Mouse (Mus musculus): Measurements from ENCODE around the gene Zcchc7. TPM values are rescaled to one million over a fixed set of nuclear protein-coding genes. Genes with fewer than 3 reads are reported as not detected.

Zcchc7 gene
- 10 to 100 TPM; 13.8 to 14.3 TPM for total RNA-seq (2021)

GRCm38 (mm10) chr4:44755553-44756133 is at the start of gene Zcchc7:
Zcchc7 (plus strand) TSS chr4:44755877.
- intact Hi-C loops (cut with DNase I): loop anchor here (5.0 to 10.0 kb wide), 5 partner anchors 132 to 649 kb away; partner anchors contain the start of genes Slc25a51 and Tomm5

GRCm38 (mm10) chr4:44705967-44706366 is 49.7 kb upstream of the Zcchc7 start:
- intact Hi-C loops (cut with DNase I): no loop called here
- no peak for DNase-seq

More at GRCm38 (mm10) chr4:44755553-44756133, at the start of gene Zcchc7:
- no peak for DNase-seq

- intact Hi-C loops (cut with DNase I): no loop called here
- DNase-seq: no peak
Observed at GRCm38 (mm10) chr4:44706865-44707264, 48.8 kb upstream of the Zcchc7 start.

GRCm38 (mm10) chr4:44708311-44708710 is 47.4 kb upstream of the Zcchc7 start:
- intact Hi-C loops (cut with DNase I): no loop called here
- DNase-seq: no peak

GRCm38 (mm10) chr4:44709091-44709695 is 46.5 kb upstream of the Zcchc7 start:
- intact Hi-C loops (cut with DNase I): no loop called here
- DNase-seq: no peak

- intact Hi-C loops (cut with DNase I): no loop called here
- no peak for DNase-seq
Observed at GRCm38 (mm10) chr4:44709740-44710700, 45.7 kb upstream of the Zcchc7 start, which contains the start of gene Pax5. Pax5 (minus strand) TSS chr4:44710487.

GRCm38 (mm10) chr4:44710701-44711097 is 45.0 kb upstream of the Zcchc7 start:
- DNase-seq: no peak
- intact Hi-C loops (cut with DNase I): no loop called here

GRCm38 (mm10) chr4:44711136-44711900 is 44.4 kb upstream of the Zcchc7 start:
- DNase-seq: no peak
- intact Hi-C loops (cut with DNase I): no loop called here

GRCm38 (mm10) chr4:44712051-44712700 is 43.5 kb upstream of the Zcchc7 start:
- DNase-seq: peak in 1 of 2 experiments; percentile 7

GRCm38 (mm10) chr4:44712786-44713553 is 42.7 kb upstream of the Zcchc7 start:
- intact Hi-C loops (cut with DNase I): no loop called here

More at GRCm38 (mm10) chr4:44712051-44712700, 43.5 kb upstream of the Zcchc7 start:
- intact Hi-C loops (cut with DNase I): no loop called here

GRCm38 (mm10) chr4:44713554-44714051 is 42.1 kb upstream of the Zcchc7 start:
- intact Hi-C loops (cut with DNase I): no loop called here
- DNase-seq: no peak

More at GRCm38 (mm10) chr4:44712786-44713553, 42.7 kb upstream of the Zcchc7 start:
- peak; percentile 12 to 31 for DNase-seq

- DNase-seq: no peak
- intact Hi-C loops (cut with DNase I): no loop called here
Observed at GRCm38 (mm10) chr4:44714111-44714621, 41.5 kb upstream of the Zcchc7 start.

- no peak for DNase-seq
Observed at GRCm38 (mm10) chr4:44715621-44716160, 40.0 kb upstream of the Zcchc7 start.

GRCm38 (mm10) chr4:44716391-44716790 is 39.3 kb upstream of the Zcchc7 start:
- DNase-seq: no peak
- intact Hi-C loops (cut with DNase I): no loop called here

More at GRCm38 (mm10) chr4:44715621-44716160, 40.0 kb upstream of the Zcchc7 start:
- intact Hi-C loops (cut with DNase I): no loop called here

- no peak for DNase-seq
- intact Hi-C loops (cut with DNase I): no loop called here
Observed at GRCm38 (mm10) chr4:44717676-44718075, 38.0 kb upstream of the Zcchc7 start.

- intact Hi-C loops (cut with DNase I): no loop called here
Observed at GRCm38 (mm10) chr4:44720046-44720445, 35.6 kb upstream of the Zcchc7 start.

GRCm38 (mm10) chr4:44721237-44721636 is 34.4 kb upstream of the Zcchc7 start:
- intact Hi-C loops (cut with DNase I): no loop called here

More at GRCm38 (mm10) chr4:44720046-44720445, 35.6 kb upstream of the Zcchc7 start:
- no peak for DNase-seq

GRCm38 (mm10) chr4:44740471-44740870 is 15.2 kb upstream of the Zcchc7 start:
- intact Hi-C loops (cut with DNase I): no loop called here

More at GRCm38 (mm10) chr4:44721237-44721636, 34.4 kb upstream of the Zcchc7 start:
- no peak for DNase-seq

More at GRCm38 (mm10) chr4:44740471-44740870, 15.2 kb upstream of the Zcchc7 start:
- no peak for DNase-seq
